Mouse (Mus musculus): Measurements from ENCODE around the gene Rabep2.
"Not testable (repeated sequence)": the region's sequence is repeated elsewhere in the genome, so short reads cannot be mapped to it uniquely, and the experiment has no call there.

Gene Rabep2

DNA sequence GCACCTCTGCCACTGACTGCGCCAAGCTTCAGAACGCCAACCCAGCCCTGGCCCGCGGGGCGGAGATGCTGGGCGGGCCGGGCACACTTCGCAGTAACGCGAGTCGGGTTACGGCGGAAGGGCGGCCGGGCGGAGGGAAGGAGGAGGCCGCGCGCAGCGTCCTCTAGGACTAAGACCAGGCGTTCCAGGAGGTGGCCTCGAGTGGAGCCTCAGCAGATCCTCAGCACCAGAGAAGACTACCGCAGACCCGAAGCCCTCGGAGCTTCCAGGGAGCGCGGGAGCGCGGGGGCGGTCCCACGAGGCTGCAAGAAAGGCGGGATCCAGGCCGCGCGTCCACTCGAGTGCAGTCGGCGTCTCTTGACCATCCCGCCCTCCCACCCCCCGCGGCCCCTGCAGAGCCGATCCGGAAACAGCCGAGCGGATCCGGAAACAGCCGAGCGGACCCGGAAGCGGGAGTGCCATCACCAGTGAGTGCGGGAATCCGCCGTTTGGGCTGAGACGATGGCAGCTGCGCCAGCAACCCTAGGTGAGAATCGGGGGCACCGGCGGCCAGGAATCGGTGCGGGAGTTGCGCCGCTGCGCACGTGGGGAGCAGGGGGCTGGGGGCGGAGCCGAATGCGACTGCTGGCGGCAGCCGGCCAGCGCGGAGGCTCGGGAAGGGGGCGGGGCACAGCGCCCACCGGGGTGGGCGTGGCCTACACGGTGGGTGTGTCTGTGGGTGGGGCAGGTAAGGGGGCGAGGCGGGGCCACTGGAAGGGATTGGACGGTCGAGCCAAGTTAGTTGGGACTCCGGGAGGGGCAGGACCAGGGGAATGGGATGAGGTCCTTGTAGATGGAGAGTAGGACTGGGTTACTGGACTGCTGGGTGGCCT, at the start of gene Rabep2:
Gene Rabep2 (plus strand): TSS at position 129 of the 872 bp plus-strand sequence.
- in situ Hi-C loops (cut with MboI, MseI): no loop called here

DNA sequence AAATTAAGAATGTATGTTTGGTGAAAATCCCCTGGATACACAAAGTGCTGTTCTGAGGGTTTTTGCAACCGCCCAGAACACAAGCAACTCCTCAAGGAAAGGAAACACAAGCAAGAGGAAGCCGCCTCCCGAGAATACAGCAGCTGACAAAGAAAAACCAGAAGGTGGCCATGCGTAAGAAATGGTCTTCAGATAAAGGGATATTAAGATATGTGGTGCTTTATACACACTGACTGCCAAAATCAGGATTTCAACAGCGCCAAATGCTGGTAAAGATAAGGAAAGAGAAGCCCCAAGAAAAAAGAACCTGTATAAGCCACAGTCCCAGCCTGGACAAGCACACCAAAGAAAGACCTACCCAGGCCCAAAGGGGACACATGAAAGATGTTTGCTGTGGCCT, 45.0 kb upstream of the Rabep2 start:
- in situ Hi-C loops (cut with MboI, MseI): loop anchor here (5.0 kb wide), 1 partner anchor 66 kb away; no protein-coding TSS in a partner anchor

DNA sequence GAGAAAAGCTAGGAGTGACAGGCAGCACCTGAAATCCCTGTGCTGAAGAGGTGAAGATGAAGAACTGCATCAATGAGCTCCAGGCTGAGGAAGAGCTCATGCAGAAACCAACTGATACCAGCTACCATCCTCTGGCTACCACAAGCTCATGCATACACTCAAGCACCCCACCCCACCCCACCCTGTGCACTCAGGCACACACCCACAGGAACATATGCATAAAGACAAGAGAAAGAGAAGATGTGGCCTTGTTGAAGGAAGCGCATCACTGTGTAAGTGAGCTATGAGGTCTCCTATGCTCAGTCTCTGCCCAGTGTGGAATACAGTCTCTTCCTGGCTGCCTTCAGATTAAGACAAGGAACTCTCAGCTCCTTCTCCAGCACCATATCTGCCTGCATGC, 40.4 kb upstream of the Rabep2 start:
- in situ Hi-C loops (cut with MboI, MseI): no loop called here

DNA sequence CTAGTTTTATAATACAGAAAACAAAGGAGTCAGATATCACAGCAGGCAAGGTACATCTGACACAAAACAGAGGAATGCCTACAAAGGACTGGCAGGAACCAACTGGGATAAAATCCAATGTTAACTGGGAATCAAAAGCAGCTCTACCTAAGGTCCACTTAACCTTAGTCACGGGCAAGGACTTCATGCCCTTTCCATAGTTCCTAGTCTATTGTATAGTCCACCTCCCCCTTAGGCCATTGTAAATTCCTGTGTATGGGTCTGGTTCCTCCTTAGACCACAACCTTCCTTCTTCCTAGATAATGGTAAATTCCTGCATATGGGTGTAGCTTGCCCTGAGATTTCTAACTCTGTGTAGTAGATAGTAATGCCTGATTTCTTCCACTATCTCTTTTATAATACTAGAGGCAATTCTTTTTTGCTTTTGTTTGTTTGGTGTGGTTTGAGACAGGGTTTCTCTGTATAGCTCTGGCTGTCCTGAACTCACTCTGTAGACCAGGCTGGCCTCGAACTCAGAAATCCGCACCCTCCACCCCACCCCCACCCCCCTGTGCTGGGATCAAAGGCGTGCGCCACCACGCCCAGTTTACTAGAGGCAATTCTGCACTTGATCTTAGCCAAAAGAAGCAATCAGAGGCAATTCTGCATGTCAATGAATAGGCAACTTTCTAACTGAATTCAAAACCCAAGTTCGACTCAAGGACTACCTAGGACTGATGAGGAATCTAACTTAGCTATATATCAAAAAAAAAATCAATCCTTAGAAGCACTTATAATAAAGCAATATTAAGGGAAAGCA, 36.3 kb upstream of the Rabep2 start:
- in situ Hi-C loops (cut with MboI, MseI): loop anchor here (5.0 kb wide), 1 partner anchor 135 kb away; no protein-coding TSS in a partner anchor

DNA sequence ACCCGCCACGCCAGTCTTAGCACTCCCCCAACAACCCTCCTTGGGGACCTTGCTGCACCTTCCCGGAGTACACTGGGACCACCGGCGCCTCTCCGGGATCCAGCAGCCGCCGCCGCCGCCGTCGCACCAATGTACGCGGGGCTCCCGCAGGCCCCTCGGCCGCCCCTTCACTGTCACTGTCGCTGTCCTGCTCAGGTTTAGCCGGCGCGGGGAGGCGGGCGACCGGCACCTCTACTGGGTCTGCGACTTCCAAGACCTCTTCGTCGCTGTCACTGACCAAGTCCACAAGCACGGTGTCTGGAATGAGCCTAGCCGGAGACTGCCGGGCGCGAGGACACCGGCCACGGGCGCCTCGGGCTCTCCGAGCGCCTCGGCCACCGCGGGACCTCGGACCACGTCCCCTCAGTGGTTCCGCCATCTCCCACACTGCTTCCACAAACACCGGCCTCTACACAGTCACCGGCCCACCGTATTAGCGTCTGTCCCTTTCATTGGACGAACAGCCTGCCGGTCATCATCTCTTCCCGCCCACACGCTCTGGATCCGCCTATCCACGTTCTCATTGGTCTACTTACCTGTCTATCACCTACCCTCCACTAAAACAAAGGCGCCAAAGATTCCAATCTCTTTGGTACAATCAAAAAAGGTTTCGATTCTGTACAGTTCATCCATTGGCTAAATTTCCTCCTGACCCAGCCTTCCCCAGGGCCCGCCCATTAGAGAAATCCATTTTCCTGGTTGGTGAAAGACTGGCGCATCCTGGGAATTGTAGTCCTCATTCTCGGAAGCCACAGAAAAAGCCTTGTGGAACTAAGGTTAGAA, 32.0 kb upstream of the Rabep2 start, which contains the start of gene Nfatc2ip:
Gene Nfatc2ip (minus strand): TSS at position 440 of the 822 bp plus-strand sequence.
- in situ Hi-C loops (cut with MboI, MseI): loop anchor here (5.0 kb wide), 1 partner anchor 76 kb away; no protein-coding TSS in a partner anchor

DNA sequence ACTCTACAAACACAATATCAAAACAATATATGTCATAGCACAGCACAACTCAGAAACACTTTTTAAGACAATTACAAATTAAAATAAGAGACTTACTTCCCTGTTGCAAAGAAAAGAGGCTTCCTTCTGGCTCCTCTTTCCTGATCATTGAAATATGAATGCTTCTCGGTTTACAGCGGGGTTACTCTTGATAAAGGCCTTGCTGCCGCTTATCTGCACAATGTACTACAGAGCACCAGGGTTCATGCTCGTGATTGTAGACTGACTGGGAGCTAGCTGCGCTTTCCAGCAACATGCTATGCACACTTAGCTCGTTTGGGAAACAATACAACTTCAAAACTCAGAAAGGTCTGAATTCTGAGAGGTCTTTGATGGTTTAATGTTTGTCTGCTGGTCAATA, 31.3 kb upstream of the Rabep2 start:
- in situ Hi-C loops (cut with MboI, MseI): loop anchor here (5.0 kb wide), 1 partner anchor 75 kb away; no protein-coding TSS in a partner anchor

DNA sequence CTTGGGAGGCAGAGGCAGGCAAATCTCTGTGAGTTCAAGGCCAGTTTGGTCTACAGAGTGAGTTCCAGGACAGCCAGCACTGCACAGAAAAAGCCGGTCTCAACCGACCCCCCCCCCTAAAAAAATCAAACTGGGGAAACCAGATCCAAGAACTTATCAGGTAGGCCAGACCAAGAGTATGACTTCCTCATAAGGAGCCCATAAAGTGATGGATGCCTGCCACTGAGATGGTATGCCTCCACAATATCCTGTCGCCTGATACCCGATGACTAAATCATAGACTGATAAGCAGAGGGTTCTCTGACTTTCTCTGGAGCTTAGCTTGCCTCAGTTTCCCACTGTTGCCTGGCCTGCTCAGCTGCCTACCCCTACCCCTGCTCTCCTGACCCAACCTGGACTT, 30.7 kb upstream of the Rabep2 start:
- in situ Hi-C loops (cut with MboI, MseI): loop anchor here (5.0 kb wide), 1 partner anchor 74 kb away; no protein-coding TSS in a partner anchor

DNA sequence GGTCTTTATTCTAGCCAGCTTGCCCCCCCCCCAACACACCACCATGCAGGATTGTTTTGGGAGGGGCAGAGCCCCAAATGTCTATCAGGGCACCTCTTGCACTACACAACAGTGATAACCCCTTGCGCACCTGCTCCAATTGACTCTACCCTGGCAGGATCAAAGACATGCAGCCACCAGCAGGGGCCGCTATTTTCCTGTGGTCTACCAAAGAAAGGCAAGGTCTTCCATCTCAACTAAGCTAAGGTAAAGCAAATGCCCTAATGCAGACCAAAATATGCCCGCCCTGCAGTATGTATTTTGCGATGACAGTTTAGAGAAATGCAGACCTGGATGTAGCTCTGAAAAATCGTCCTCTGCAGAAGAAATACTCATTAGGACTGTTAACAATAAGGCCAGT, 29.0 kb upstream of the Rabep2 start:
- in situ Hi-C loops (cut with MboI, MseI): loop anchor here (5.0 kb wide), 1 partner anchor 73 kb away; no protein-coding TSS in a partner anchor

DNA sequence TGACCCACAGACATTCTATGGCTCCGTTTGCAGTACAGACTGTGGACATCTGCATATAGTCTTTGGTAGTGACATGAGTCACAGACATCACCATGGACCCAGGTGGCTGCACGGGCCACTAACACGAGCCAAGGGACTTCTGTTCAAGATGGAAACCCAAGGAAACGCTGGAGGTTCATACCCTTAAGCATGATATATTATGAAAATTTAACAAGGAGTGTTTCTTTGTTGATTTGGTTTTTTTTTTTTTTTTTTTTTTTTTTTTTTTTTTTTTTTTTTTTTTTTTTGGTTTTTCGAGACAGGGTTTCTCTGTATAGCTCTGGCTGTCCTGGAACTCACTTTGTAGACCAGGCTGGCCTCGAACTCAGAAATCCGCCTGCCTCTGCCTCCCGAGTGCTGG, 26.0 kb upstream of the Rabep2 start:
- in situ Hi-C loops (cut with MboI, MseI): not testable (repeated sequence)

DNA sequence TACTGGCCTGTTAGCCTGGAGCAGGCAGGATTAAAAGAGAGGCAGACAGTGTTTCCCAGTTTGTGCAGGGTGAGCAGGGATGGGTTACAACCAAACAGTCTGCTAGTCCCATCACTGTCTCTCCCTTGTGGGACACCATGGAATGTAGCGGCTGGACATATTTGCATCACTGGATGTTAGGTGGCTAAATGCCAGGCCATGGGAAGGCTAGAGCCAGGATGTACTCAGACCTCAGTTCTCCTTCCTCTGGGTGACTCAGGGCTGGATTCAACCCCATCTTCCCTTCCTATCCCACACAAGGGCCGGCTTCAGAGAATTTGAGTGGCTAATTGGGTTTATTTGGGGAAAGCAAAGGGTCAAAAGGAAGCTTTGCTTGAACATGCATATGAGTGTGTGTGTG, 19.9 kb upstream of the Rabep2 start:
- in situ Hi-C loops (cut with MboI, MseI): no loop called here

DNA sequence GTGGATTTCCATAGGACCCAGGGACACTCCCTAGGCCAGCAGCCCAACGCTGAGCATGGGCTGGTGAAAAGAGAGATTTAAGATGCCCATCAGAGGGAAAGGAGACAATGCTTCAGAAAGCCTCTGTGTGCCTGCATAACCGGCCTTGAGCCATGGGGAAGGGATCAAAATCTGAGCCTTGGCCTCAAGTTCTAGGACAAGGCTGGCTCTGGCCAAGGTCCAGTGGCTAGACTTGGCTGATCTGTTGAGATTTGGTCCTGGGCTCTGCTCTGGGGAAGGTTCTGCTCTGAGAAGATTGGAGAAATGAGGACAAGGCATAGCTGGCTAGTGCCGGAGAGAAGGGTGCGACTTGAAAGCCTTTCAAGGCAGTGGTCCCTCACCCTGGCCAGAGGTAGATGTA, 17.5 kb upstream of the Rabep2 start:
- in situ Hi-C loops (cut with MboI, MseI): no loop called here

DNA sequence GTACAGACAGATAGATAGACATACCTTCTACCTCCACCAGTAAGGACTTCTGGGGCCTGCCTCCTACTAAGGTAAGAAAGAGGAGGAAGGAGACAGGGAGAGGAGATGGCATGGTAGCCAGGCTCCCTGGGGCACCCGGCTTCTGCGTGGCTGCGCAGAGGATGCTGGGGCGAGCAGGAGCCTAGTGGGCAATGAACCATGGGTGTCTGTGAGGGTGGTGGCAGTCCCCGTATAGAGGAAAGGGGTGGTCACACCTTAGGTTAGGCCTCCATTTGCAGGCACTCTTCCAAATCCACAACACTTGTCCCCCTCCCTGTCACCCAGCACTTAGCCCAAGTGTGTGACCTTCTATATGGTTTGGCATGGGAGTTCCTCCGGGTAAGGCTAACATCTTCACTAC, 13.8 kb upstream of the Rabep2 start, which contains the start of gene Cd19:
Gene Cd19 (minus strand): TSS at position 165 of the 400 bp plus-strand sequence.
- in situ Hi-C loops (cut with MboI, MseI): no loop called here

DNA sequence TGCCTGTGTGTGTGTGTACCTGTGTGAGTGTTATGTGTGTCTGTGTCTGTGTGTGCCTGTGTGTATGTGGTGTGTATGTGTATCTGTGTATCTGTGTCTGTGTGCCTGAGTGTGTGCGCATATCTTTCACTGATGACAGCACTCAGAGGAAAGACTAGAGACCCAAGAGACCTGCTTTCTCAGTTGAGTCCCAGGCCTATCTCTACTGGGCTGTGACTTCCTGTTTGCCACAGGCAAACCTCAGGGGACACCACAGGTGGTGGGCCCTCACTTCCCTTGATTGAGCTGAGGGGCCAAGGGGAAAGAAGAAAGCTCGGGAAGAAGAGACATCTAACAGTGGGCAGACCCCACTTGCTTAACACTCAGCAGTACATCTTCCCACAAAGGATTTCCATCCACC, 11.9 kb upstream of the Rabep2 start:
- in situ Hi-C loops (cut with MboI, MseI): no loop called here

DNA sequence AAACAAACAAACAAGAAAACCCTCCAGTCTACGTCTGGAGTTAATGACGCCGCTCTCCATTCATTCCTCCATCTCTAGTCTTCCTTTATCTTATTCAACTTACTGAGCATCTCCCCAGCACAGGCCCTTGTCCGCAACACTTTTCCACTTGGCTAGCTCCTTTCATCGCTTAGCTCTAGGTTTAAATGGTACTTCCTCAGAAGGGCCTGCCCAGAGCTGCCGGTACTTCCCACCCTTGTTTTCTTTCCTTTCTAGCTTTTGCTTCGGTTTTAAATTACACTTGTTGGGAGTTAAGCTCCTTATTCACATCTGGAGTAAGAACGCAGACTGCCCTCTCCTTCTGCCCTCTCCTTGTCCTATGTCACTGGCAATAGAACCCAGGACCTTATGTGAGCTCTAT, 11.5 kb upstream of the Rabep2 start:
- in situ Hi-C loops (cut with MboI, MseI): no loop called here

DNA sequence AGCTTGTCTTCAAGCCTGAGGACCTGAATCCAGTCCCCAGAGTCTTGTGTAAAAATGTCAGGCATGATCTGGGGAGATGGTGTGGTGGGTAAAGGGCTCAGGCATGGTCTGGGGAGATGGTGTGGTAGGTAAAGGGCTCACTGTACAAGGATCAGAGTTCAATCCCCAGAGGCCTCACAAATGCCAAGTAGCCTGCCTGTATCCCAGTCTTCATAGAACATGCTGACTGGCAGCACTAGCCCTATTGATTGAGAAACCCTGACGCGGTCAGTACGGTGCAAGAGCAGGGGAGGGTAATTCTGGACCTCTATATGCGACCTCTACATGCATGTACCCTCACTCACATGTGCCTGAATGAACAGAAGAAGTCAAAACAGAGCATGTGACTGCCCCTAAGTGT, 11.0 kb upstream of the Rabep2 start:
- in situ Hi-C loops (cut with MboI, MseI): no loop called here

DNA sequence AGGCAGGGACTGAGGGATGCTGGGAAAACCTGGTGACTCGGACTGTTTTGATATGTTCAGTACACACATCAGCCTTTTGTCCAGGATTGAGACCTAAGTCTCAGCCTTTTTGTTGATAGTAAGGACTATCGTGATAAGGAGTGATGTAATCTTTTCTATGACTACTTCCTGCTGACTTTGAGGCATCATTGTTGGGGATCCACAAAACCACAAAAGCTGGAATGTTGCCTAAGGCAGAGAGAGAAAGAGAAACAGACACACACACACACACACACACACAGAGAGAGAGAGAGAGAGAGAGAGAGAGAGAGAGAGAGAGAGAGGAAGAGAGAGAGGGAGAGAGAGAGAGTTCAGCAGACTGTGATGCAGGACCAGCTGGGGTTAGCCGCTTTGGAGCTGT, 10.1 kb upstream of the Rabep2 start:
- in situ Hi-C loops (cut with MboI, MseI): no loop called here

DNA sequence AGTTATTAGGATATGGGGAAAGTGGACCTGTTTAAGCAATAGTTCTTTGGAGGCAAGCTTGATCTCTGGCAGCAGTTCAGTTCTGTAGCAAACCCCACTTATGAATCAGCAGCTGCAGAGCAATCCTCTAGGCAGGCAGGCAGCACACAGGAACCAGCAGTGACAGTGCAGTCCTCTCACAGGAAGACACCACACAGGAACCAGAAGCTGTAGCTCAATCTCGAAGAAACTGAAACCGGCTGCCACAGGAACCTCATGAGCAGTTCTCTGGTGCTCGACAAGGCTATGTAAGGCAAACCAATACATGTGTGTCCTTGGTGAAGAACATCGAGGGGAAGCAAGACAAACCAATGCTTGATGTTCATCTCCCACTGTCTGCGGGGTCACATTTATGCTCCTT, 6.8 kb upstream of the Rabep2 start:
- in situ Hi-C loops (cut with MboI, MseI): no loop called here

DNA sequence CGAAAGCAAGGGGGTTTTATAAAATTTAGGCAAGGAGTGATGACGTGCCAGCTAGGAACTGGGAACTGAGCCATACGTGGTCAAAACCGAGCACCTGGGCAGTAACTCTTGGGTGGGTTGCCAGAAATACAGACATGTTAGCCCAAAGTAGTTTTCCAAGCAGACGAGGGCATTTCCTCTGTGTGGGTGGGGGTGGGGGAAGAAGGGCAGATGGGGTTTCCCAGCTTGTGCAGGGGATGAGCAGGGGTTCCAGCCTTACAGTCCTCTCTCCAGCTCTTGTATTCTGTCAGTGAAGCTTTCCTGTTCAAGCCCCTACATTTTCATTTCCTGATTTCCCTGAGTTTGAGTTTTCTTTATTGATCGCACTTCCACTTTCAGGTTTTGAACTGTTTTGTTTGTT, 4.4 kb upstream of the Rabep2 start:
- in situ Hi-C loops (cut with MboI, MseI): no loop called here

DNA sequence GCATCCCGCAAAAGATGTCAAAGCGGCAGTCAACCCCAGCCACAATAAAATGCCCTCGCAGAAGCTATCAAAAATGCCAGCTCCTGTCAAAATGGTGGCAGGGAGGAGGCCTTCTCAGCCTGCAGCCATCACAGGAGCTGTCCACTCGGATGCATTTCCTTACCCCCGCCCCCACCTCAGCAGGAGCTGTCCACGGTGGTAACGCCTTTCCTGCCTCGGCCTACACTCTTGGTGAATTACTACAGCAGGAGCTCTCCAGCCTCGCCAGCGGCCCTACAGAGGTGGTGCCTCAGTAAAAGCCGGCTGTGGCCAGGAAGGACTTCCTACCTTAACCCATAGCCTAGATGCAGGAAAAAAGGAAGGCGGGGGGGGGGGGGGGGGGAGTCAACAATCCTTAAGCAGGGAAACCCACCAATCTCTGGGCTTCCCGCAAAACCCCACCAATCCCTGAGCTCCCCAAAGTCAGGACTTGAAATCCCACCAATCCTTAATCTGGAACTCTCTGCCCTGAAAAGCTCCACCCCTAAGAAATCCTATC, 1.2 kb upstream of the Rabep2 start:
- in situ Hi-C loops (cut with MboI, MseI): no loop called here

DNA sequence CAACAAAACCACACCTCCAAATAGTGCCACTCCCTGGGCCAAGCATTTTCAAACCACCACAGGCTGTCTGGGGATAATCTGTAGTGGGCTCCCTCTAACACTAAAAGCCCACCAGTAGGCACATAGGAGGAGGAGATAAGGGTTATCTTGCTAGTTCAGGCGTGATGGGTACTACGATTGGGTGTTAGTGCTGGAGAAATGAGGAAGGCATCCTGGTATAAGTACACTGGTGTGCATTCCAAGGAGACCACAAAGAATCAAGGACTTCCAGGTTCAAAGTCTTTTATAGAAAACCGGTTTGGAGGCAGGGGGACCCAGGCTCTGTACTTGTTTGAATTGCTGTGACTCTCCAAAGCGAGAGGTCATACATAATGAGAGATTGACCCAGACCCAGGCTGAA, 405 bp upstream of the Rabep2 start:
- in situ Hi-C loops (cut with MboI, MseI): no loop called here

DNA sequence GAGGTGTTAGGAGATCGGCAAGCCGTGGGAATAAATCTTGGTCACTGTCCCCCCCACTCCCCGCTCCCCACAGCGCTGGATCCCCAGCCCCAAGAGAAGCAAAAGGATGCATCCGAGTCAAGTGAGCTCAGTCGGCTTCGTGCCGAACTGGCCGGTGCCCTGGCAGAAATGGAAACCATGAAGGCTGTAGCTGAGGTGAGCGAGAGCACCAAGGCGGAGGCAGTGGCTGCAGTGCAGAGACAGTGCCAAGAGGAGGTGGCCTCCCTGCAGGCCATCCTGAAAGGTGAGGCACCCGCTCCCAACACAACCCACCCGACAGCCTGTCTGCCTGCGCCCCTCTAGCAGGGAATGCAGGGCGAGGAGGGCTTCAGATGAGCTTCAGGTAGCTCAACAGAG, 942 bp downstream of the Rabep2 start:
- in situ Hi-C loops (cut with MboI, MseI): no loop called here

Data from T-helper 2 cell (primary cell).